Mouse (Mus musculus) lung, adult 2 months (tissue): ENCODE data around the gene Grk1. TPM values are rescaled to one million over a fixed set of nuclear protein-coding genes. Genes with fewer than 3 reads are reported as not detected.

Experiments
- DNase-seq: peaks from one replicate; pipeline ENCODE4 v3.0.0; 2022
- H3K4me1 ChIP-seq: fragments of 200-500 bp; 2 replicates; pipeline ENCODE4 v1.6.1; 2011; ENCODE audit warnings: low read length; ENCODE audit not compliant: control insufficient read depth, insufficient read depth
- H3K4me3 ChIP-seq: fragments of 200-500 bp; replicated peaks from 2 replicates; pipeline ENCODE3; 2011; ENCODE audit warnings: low read depth, mild to moderate bottlenecking, control low read depth, low read length; ENCODE audit errors: extremely low read depth
- CTCF ChIP-seq: fragments of 200-500 bp; IDR thresholded peaks from 2 replicates; pipeline ENCODE4 v1.5.1; 2011; ENCODE audit warnings: mild to moderate bottlenecking, low read length, control low read depth; ENCODE audit not compliant: insufficient read depth
- POLR2A ChIP-seq: fragments of 200-500 bp; IDR thresholded peaks from 2 replicates; pipeline ENCODE4 v1.6.1; 2011; ENCODE audit warnings: low read depth, mild to moderate bottlenecking, control low read depth, low read length, borderline replicate concordance; ENCODE audit errors: extremely low read depth
- WGBS: fragments of 180-500 bp; shearing (Covaris S2); methylation state at CpG from one replicate; pipeline ENCODE4 v1.1.7; 2018; 5-methylcytosine and 5-hydroxymethylcytosine counted together
- polyA plus RNA-seq: library from polyadenylated mRNA; depleted of rRNA; stranded (reverse); fragments of >200 nt; gene quantifications from 2 replicates; pipeline ENCODE4 v1.2.3, GENCODE M21; 2012

The Grk1 gene
- polyA plus RNA-seq, 1 experiment: not detected

GRCm38 (mm10) chr8:13393869-13394268, 11.0 kb upstream of the Grk1 start:
- no peak for DNase-seq
- 83% methylated on average over 7 of the region's 7 CpGs for WGBS
- no peaks in the 10 kb centered on the region for H3K4me1 ChIP-seq
- no peak overlapping the region for H3K4me3 ChIP-seq
- TF ChIP-seq CTCF: no peak
- TF ChIP-seq POLR2A: no peak

DNA sequence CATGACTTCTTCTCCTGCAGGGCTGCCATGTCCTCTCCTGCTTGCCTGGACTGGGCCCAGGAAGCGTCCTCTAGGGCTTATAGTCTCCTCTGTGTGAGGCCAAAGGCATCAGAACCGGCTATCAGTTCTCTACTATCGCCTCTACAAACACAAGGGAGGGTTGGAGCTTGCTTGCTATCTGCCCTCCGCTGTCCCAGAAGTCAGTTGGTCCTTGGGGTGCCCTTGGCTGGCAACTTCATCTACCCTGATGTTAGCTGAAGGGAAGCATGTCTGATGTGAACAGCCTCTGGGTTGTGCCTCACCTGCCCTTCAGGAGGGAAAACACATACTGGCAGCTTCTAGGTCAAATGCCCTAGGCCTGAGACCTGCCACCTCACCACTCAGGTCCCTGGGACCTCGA, 8.2 kb upstream of the Grk1 start, which contains the start of gene Atp4b:
TSS of gene Atp4b (minus strand) at position 101 of the 400 bp plus-strand sequence.
- no peak for DNase-seq
- no peaks in the 10 kb centered on the region for H3K4me1 ChIP-seq
- H3K4me3 ChIP-seq: no peak within 1 kb of the TSS
- TF ChIP-seq CTCF (no peak), POLR2A (no peak)
- 73% methylated on average over 5 of the region's 5 CpGs for whole genome bisulfite sequencing

DNA sequence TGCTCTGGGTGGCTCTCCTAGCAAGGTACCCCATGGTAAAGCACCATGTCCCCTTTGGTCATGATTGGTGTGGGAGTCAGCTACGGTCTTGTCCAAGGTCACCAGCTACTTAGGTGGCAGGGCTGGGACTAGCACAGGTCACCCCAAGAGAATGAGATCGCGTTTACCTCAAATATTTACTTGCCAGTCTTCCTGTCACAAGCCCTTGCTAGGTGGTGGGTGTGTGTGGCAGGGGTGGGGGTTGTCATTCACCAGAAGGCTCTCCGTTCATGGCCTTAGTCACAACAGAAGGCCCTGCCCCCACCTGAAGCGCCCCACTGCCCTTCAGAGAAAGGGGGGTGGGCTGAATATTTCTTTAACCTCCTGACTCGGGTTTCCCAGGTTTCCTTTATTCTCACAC, 1.4 kb upstream of the Grk1 start:
- no peak for TF ChIP-seq CTCF
- TF ChIP-seq POLR2A: no peak
- DNase-seq: no peak
- Histone ChIP-seq H3K4me1 (no peaks in the 10 kb centered on the region), H3K4me3 (no peak overlapping the region)
- 40% methylated on average over 6 of the region's 6 CpGs for WGBS

- 80% methylated on average over 5 of the region's 5 CpGs for WGBS
- Histone ChIP-seq H3K4me1 (no peaks in the 10 kb centered on the region), H3K4me3 (no peak overlapping the region)
- TF ChIP-seq POLR2A (no peak), CTCF (no peak)
- DNase-seq: no peak
Measured at GRCm38 (mm10) chr8:13406011-13406410, 1.1 kb downstream of the Grk1 start.

GRCm38 (mm10) chr8:13411597-13411996, 6.7 kb downstream of the Grk1 start:
- Histone ChIP-seq H3K4me1 (no peaks in the 10 kb centered on the region), H3K4me3 (no peak overlapping the region)
- WGBS: 28% methylated on average over 6 of the region's 6 CpGs
- TF ChIP-seq POLR2A (no peak), CTCF (peak; percentile 88)
- peak; percentile 46 for DNase-seq

DNA sequence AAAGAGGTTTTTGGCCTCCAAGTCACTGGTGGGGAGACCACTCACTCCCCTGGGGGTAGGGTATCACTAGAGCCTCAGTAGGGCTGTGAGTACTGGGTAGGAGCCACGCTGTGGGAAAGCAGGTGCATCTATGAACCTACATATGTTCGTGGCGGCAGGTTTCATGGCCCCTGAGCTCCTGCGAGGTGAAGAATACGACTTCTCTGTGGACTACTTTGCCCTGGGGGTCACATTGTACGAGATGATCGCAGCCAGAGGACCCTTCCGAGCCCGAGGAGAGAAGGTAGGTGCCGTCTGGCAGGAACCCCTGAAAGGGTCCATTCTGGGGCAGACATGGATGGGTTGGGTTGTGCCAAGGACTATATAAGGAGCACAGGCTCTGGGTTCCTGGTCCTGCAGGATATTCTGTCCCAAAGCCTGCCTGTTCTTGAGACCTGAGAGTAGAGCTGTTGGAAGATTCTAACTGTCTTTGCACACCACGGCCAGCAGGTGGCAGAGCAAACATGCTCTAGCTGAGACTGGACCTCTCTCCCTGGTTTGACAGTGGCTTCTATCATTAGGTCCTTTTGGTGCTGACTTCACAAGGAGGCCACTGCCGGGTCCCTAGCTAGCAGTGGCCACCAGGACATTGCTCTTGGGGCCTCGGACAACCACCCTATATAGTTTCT, 8.1 kb downstream of the Grk1 start:
- TF ChIP-seq CTCF (peak; percentile 97), POLR2A (no peak)
- peak; percentile 45 for DNase-seq
- no peaks in the 10 kb centered on the region for H3K4me1 ChIP-seq
- 56% methylated on average over 13 of the region's 13 CpGs for WGBS
- H3K4me3 ChIP-seq: no peak overlapping the region

GRCm38 (mm10) chr8:13413823-13414390, 9.0 kb downstream of the Grk1 start:
- Histone ChIP-seq H3K4me3 (no peak overlapping the region), H3K4me1 (no peaks in the 10 kb centered on the region)
- WGBS: 36% methylated on average over 12 of the region's 12 CpGs
- TF ChIP-seq CTCF (no peak), POLR2A (no peak)
- no peak for DNase-seq

GRCm38 (mm10) chr8:13415879-13416278, 11.0 kb downstream of the Grk1 start:
- 63% methylated on average over 10 of the region's 10 CpGs for WGBS

DNA sequence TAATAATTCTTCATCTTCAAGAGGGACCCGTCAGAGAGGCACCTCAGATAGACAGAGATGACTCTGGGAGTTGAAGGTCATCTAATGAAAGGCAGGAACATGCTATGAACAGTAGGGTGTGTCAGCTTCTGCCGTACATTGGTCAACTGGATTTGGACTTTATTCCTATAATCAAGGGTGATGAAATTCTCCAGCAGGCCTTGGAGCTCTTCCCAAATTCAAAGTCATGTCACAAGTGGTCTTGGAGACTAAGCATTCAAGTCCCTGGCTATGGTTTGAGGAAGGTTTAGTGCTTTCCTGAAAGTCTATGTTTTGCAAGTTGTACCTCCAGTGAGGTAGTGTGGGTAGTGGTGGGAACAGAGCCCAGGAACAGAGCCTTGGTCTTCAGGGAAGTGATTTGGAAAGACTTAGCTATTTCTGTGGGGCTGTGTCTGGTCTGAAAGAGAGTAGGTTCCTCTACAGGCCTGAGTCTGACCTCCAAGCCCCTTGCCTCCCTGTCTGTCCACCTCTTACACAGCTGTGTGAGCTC, 14.3 kb downstream of the Grk1 start:
- TF ChIP-seq POLR2A (no peak), CTCF (no peak)
- Histone ChIP-seq H3K4me1 (no peaks in the 10 kb centered on the region), H3K4me3 (no peak overlapping the region)
- DNase-seq: no peak
- 62% methylated on average over 2 of the region's 2 CpGs for WGBS

More at GRCm38 (mm10) chr8:13415879-13416278, 11.0 kb downstream of the Grk1 start:
- TF ChIP-seq POLR2A (no peak), CTCF (no peak)
- Histone ChIP-seq H3K4me3 (no peak overlapping the region), H3K4me1 (no peaks in the 10 kb centered on the region)
- no peak for DNase-seq

DNA sequence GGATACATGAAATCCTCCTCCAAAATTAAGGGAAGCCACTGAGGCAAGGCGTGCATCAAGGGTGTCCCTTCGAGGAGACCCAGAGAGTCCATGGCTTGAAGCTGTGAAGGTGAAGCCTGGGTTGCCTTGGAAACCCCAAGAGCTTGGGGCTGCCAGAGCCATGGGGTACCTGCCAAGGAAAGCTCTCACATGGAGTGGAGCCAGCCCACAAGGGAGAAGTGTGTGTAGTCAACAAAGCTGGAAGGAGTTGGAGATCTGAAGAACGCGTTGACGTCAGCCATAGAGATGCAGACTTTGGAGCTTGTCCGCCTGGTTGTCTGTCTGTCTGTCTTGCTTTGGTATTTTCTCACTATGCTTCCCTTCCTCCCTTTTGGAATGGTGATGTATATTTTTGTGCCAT, 16.1 kb downstream of the Grk1 start:
- DNase-seq: peak; percentile 15
- no peak overlapping the region for H3K4me3 ChIP-seq
- TF ChIP-seq POLR2A: no peak
- no peak for TF ChIP-seq CTCF
- 78% methylated on average over 6 of the region's 6 CpGs for WGBS
- no peaks in the 10 kb centered on the region for H3K4me1 ChIP-seq
